Mouse (Mus musculus) kidney, adult 2 months (tissue): ENCODE results near the gene Enho.

Source experiments
- CTCF ChIP-seq: fragments of 200-500 bp; conservative IDR thresholded peaks from 2 replicates; pipeline ENCODE4 v1.5.1; 2011; ENCODE audit warnings: low read depth, mild to moderate bottlenecking, control low read depth, low read length, moderate library complexity, mixed read lengths; ENCODE audit not compliant: insufficient read depth, insufficient read length
- POLR2A ChIP-seq: fragments of 200-500 bp; IDR thresholded peaks from one replicate; pipeline ENCODE4 v1.6.1; 2011; ENCODE audit warnings: low read depth, low read length, control low read depth

DNA sequence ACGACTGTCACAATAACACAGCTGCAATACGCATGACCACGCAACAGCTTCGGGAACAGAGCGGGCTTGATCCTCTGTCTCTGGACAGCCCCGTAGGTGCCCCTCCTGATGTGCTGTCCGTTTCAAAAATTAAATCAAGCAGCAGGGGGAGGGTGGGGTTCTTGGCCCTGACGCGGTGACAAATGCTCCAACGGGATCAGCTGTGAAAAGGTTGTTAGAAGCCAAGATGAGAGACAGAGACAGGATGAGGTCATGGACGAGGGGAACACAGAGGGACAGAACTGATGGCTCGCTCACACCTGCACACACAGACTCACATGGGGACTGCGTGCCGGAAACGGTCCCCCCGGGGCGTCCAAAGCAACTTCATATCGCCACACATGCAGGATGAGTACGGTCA is 33.1 kb upstream of the Enho start:
- TF ChIP-seq CTCF (no peak), POLR2A (no peak)
